Mouse (Mus musculus) layer of hippocampus, adult 2 months (tissue): ENCODE measurements around the gene Gm10964. TPM values are rescaled to one million over a fixed set of nuclear protein-coding genes. Genes with fewer than 3 reads are reported as not detected.

ENCODE experiments used
- DNase-seq, 2 experiments: peaks; one replicate each; pipeline ENCODE4 v3.0.0; 2022; ENCODE audit warnings: low spot score in 2 of 2
- H3K27ac ChIP-seq: fragments of 200-600 bp; 2 replicates; pipeline ENCODE4 v1.8.1; 2022
- H3K4me3 ChIP-seq: fragments of 200-600 bp; 2 replicates; pipeline ENCODE4 v1.8.1; 2022; ENCODE audit warnings: mild to moderate bottlenecking
- CTCF ChIP-seq: fragments of 200-600 bp; conservative IDR thresholded peaks from 2 replicates; pipeline ENCODE4 v1.8.1; 2022; ENCODE audit warnings: antibody characterized with exemption, mild to moderate bottlenecking, moderate library complexity
- total RNA-seq, 2 experiments: library from RNA; stranded (reverse); gene quantifications; 2 replicates each; pipeline ENCODE4 v1.2.3; 2021

Gene Gm10964
- total RNA-seq, 2 experiments from 2014 or later: not detected

DNA sequence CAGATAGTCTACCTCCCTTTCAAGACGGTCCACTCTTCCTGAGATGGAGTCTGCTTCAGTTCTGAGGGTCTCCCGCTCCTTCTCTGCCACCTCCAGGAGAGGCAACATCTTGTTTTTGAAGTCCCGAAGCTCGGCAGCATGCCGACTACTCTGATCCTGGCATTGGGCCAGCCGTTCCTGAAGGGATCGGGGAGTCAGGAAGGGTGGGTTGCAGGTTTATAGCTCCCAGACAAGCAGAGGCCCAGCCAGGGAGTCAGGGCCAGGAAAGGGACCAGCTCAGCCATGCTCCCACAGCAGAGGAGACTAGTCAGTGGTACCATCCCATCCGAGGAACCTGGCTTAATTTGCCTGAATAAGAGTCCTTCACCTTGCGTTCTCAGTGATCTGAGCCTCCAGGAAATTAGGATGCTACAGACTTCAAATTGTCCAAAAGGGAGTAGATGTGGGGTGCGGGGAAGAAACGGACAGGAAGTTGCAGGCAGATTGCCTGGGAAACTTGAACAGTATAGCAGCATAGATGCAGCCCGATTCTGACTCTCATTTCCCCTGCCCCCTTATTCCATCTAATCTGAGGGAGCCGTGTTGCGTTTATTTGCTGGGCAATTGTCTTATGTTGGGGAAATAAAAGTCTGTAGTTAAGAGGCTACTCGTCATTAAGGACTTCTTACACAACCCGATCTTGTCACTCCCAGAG is 2.0 kb upstream of the Gm10964 start:
- no peak for TF ChIP-seq CTCF
- H3K4me3 ChIP-seq: peak overlapping the region; percentile 42
- DNase-seq: no peak
- H3K27ac ChIP-seq: peak overlapping the region; percentile 81

DNA sequence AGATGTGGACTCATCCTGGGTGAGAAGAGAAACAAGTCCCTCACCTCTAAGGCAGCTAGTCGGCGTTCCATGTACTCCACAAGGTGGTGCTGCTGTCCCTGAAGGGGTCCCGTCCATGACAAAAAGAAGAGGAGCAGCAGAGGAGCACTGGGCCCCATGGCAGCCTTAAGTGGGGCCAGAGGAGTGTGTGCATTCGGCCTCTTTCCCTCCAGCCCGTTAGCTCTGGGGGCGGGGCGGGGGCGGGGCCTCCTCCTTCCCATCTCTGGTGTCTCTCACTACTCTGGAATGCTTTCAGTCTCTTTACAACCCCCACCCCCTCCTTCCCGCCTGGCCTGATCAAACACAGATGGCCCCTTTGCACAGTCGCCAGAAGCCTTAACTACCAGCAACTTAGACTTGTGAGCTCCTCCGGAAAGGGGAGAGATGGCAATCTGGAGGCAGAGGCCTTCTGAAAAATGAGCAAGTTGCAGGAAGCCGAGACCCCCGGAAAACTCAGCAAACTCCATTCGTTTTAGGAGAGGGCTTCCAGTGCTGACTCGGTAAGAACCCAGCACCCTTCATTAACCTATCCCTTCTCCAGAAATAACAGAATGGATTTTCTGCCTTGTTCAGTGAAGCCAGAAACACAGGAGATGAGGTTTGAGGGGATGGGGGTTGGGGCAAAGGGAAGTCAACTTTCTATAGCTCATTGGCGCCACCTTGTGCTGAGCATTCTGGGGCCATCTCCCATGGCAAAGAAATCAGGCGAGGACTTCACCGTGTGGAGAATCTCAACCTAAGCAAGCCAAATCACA is 1.2 kb upstream of the Gm10964 start, which contains the start of gene Olfml3:
Gene Olfml3, minus strand, starts transcription at position 224 of the 794 bp plus-strand sequence.
- Histone ChIP-seq H3K4me3 (peak within 1 kb of the TSS; percentile 42), H3K27ac (peak within 1 kb of the TSS; percentile 81)
- peak; percentile 89 to 91 for DNase-seq
- TF ChIP-seq CTCF: peak; percentile 89

DNA sequence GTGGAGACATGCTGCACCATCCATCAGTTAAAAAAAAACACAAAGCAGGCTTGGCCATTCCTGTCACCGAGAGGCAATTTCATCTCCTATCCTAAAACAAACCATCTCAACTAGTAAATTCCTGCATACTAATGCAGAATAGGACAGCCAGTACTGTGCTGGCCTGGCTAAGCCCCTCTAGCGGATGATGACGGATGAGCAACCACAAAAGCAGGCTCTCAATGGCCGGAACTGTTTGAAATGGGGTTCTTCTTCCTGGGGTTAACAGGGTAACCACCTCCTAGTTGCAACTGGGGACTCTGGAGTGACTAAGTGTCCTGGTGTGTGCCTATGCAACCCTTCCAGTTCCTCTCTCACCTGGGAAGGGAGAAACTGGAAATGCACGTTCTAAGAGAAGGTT is 1.2 kb downstream of the Gm10964 start:
- Histone ChIP-seq H3K27ac (no peak overlapping the region), H3K4me3 (no peak overlapping the region)
- TF ChIP-seq CTCF: peak; percentile 52
- DNase-seq: no peak

DNA sequence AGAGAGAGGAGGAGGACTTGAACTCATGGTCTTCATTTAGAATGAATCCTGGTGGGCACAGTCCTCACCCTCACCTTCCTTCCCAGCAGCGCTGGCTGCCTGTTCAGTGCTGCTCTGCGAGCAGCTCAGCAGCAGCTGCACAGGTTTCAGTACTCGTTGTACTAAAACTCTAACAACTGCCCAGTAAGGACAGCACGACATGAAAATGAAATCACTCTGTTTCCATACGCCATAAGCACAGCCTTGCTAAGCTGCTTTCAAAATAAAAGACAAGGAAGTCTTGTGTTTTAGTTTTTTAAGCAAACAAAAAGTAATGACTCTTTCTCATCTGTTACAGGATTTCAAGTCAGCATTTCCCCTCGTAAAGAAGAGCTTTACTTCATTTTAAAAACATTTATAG is 4.0 kb downstream of the Gm10964 start:
- Histone ChIP-seq H3K27ac (no peak overlapping the region), H3K4me3 (no peak overlapping the region)
- TF ChIP-seq CTCF: no peak
- DNase-seq: no peak

DNA sequence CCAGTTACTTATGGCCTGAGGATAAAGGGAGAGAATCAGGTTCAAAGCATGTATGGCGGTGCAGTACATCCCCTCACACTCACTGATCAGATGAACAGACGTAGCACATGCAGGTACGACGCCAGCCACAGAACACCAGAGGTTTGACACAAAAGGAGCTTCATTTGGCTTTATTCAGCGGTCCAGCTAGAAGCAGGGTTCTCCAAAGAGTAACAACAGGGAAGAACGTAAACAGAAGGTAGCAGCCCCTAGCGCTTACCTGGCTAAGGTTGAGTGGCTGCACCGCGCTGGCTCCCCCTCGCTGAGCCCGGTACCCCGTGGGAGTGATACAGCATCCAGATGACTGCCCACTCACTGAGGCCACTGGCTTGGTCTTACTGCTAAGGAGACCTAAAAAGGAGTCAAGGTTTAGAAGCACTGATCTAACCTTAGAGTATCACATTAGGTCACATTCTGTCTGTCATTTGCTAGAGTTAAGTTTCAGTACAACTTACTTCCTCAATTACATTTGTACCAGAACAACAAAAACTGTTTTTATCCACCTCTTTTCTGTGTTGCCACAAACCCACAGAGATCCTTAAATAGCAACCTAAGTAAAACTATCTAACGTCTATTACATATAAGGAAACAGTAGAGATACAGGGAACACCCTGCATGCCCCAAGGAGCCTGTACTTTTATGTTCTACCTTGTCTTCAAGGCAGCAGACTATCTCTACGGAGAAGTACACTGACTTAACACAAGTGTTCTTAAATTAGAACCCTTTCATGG is 6.0 kb downstream of the Gm10964 start:
- no peak for TF ChIP-seq CTCF
- DNase-seq: no peak
- H3K4me3 ChIP-seq: no peak overlapping the region
- no peak overlapping the region for H3K27ac ChIP-seq

DNA sequence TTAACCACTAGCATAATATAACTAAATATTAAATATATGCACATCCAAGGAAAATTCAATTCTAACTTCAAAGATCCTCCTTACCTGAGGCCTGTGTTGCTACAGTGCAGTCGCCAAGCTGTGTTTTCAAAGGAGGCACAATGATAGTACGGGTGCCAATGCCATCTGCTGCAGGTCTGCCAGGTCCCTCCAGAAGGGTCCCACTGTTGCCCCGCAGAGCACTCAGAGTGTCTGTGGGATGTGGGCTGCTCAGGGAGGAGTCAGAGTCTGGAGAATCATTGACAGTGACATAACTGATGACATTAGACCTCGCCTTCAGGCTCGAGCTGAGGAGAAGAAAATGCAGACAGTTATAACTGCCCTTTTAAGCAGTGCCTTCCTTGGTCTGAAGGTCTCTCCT is 7.5 kb downstream of the Gm10964 start:
- Histone ChIP-seq H3K4me3 (no peak overlapping the region), H3K27ac (no peak overlapping the region)
- no peak for DNase-seq
- TF ChIP-seq CTCF: no peak

DNA sequence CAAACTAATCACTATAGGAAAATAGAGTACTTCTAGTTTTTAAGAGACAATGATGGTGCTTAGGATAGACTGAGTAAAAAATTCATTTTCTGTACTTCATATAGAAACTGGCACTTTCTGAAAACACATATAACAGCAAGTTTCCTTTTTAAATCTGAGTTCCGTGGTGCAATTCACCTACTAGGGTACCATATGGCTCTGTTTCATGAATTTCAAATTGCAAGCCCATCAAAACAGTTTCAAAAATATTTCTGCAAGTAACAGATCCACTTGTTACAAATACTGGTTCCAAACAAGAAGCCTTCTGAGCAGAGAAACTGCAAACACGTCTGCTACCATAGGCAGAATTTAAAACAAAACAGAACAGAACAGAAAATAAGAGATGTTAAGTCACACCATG is 12.4 kb downstream of the Gm10964 start:
- no peak for TF ChIP-seq CTCF
- no peak for DNase-seq
- H3K4me3 ChIP-seq: no peak overlapping the region
- no peak overlapping the region for H3K27ac ChIP-seq

DNA sequence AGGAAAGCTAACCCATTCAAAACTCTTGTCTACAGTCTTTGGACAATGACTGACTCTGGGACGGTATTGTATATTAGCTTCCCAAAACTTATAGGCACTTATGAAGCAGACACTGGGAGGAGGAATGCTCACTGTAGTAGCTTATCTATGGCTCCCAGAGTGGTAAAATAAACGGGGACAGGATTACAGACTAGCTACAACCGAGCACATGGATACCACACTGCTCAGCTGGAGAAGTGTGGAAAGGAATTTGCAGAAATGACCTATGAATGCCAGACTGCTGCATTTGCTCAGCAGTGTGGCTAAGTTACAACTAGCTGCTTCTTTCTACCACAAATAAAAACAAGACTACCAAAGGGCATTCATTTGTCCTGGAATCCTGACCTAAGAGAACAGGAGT is 16.2 kb downstream of the Gm10964 start:
- DNase-seq: no peak
- Histone ChIP-seq H3K27ac (no peak overlapping the region), H3K4me3 (no peak overlapping the region)
- no peak for TF ChIP-seq CTCF

DNA sequence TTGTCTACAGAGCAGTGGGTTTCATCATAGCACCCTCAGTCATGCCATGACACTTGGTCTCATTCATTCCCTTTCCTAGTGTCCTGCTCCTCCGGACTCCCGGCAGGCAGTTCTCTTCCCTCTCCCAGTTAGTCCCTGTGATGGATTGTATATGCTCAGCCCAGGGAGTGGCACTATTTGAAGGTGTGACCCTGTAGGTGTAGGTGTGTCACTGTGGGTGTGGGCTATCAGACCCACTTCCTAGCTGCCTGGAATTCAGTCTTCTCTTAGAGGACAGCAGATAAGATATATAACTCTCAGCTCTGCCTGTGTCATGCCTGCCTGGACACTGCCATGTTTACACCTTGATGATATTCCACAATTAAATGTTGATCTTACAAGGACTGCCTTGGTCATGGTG is 17.8 kb downstream of the Gm10964 start:
- no peak overlapping the region for H3K27ac ChIP-seq
- no peak for DNase-seq
- H3K4me3 ChIP-seq: no peak overlapping the region
- no peak for TF ChIP-seq CTCF

DNA sequence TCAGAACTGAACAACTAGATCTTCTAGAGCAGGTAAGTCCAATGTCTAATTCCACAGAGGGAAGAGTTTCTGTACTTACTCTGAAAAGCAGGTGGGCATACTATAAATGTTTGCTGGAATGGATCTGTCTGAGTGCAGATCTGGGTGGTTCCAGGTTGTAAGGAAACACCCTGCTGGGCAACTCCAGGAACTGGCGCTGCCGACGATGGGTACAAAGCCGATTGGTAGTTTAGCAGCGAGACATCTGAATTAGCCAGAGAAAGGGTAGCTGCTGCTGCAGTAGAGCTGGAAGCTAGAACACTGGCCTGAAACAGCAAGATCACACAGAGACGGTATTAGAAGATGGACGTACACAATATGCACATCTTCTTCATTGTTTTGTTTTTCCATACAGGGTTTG is 19.3 kb downstream of the Gm10964 start:
- Histone ChIP-seq H3K4me3 (no peak overlapping the region), H3K27ac (no peak overlapping the region)
- DNase-seq: no peak
- peak; percentile 29; the same call in 1 of the 2 replicates for TF ChIP-seq CTCF

DNA sequence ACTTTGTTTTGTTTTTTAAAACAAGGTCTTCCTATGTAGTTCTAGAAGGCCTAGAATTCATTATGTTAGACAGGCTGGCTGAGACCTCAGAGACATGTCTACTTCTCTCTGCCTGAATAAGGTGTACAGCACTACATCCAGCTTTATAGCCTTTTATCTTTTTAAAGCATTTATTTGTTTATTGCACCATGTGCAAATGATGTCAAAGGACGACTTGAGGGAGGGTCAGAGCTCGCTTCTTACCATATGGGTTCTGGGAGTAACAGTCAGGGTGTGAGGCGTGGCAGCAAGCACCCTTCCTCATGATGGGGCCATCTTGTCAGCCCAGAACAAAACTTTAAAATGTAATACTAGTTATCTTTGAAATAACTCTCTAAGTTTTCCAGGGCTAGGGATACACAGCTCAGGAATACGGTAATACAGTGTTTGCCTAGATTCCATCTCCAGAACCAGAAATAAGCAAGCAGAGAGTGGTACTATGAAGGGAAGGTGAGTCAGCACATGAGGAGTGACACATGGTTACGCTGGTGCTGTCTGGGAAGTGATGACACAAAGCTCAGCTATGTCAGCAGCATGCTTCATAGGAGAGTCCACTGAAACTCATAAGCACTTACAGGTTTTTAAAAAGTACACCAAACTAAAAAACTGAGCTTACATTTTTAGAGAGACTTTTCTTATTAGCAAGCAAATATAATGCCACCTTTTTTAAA is 20.2 kb downstream of the Gm10964 start:
- no peak for DNase-seq
- Histone ChIP-seq H3K4me3 (no peak overlapping the region), H3K27ac (no peak overlapping the region)
- TF ChIP-seq CTCF: no peak

DNA sequence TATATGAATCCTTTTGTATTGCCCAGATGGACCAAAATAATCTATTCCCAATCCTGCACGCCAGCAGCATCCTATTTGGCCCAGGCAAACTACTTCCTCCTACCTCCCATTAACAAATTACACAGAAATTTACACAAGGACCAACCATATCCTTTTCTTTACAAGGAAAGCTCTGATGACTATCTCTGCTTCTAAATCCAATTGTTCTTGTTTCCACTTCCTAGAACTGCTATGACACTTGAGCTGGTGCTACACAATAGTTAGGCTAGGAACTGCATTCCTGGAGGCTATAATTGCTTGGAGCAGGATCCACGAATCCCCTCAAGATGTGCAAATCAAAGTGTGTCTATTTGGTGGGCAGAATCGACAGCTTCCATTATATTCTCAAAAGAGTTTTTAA is 27.6 kb downstream of the Gm10964 start:
- TF ChIP-seq CTCF: no peak
- no peak overlapping the region for H3K4me3 ChIP-seq
- DNase-seq: no peak
- H3K27ac ChIP-seq: no peak overlapping the region
